8 mouse cellular contexts compared by ENCODE assay signal in genomic region chr2:167595761-167596171, GRCm38 (mm10). TPM values are rescaled to one million over a fixed set of nuclear protein-coding genes. Genes with fewer than 3 reads are reported as not detected.
DNase-seq lines count a peak whose midpoint lies in the region; ATAC-seq lines count a peak whose summit lies in the region.

No protein-coding gene starts in this region.

- peaks cover 11% of the 10 kb centered on the region for H3K4me1 ChIP-seq in hindbrain, embryonic 11.5 days (replicated peaks; ENCODE audit: control insufficient read depth, insufficient read depth, low read length)
- H3K4me1 ChIP-seq in hindbrain, embryonic 16.5 days (ENCODE audit: control insufficient read depth, insufficient read depth, low read depth, low read length) = peaks cover 17% of the 10 kb centered on the region
- H3K4me1 ChIP-seq in brown adipose tissue, adult 24 weeks (ENCODE audit: control insufficient read depth, insufficient read depth, insufficient read length, low read length) = peaks cover 8% of the 10 kb centered on the region; the same call in 1 of the 2 replicates
- peaks cover 58% of the 10 kb centered on the region for H3K4me1 ChIP-seq in heart, embryonic 10.5 days
- peaks cover 40% of the 10 kb centered on the region for H3K4me1 ChIP-seq in limb, embryonic 11.5 days (ENCODE audit: control insufficient read depth, insufficient read depth, low read length)
- peaks cover 7% of the 10 kb centered on the region; the same call in 1 of the 2 replicates for H3K4me1 ChIP-seq in midbrain, embryonic 15.5 days

- no peaks in the 10 kb centered on the region for H3K36me3 ChIP-seq in hindbrain, embryonic 11.5 days (ENCODE audit: control insufficient read depth, insufficient read depth, low read length)
- no peaks in the 10 kb centered on the region for H3K36me3 ChIP-seq in hindbrain, embryonic 16.5 days (ENCODE audit: control insufficient read depth, insufficient read depth, low read length)
- H3K36me3 ChIP-seq in heart, embryonic 10.5 days = no peaks in the 10 kb centered on the region
- H3K36me3 ChIP-seq in limb, embryonic 11.5 days (ENCODE audit: control insufficient read depth, insufficient read depth, low read length) = no peaks in the 10 kb centered on the region
- no peaks in the 10 kb centered on the region for H3K36me3 ChIP-seq in midbrain, embryonic 15.5 days (replicated peaks)

- no peak overlapping the region for H3K9ac ChIP-seq in hindbrain, embryonic 11.5 days (ENCODE audit: low read depth, low read length)
- H3K9ac ChIP-seq in hindbrain, embryonic 16.5 days (ENCODE audit: low read depth, low read length) = no peak overlapping the region
- H3K9ac ChIP-seq in limb, embryonic 11.5 days (ENCODE audit: low read length) = no peak overlapping the region
- H3K9ac ChIP-seq in midbrain, embryonic 15.5 days = no peak overlapping the region

- no peak overlapping the region for H3K4me3 ChIP-seq in hindbrain, embryonic 11.5 days (ENCODE audit: low read depth, low read length)
- H3K4me3 ChIP-seq in hindbrain, embryonic 16.5 days (ENCODE audit: low read length) = no peak overlapping the region
- no peak overlapping the region for H3K4me3 ChIP-seq in brown adipose tissue, adult 24 weeks (ENCODE audit: insufficient read depth, low read depth, low read length)
- no peak overlapping the region for H3K4me3 ChIP-seq in heart, embryonic 10.5 days
- 0 out of 2 replicates have a peak overlapping the region, but pooled peaks have one; percentile 5 for H3K4me3 ChIP-seq in limb, embryonic 11.5 days (ENCODE audit: low read depth, low read length)
- no peak overlapping the region for H3K4me3 ChIP-seq in midbrain, embryonic 15.5 days

- no peak overlapping the region for H3K4me2 ChIP-seq in hindbrain, embryonic 11.5 days (replicated peaks; ENCODE audit: low read depth, low read length)
- no peak overlapping the region for H3K4me2 ChIP-seq in hindbrain, embryonic 16.5 days (ENCODE audit: low read length)
- H3K4me2 ChIP-seq in limb, embryonic 11.5 days (ENCODE audit: low read depth, severe bottlenecking) = peak overlapping the region; percentile 23; the same call in 1 of the 2 replicates
- H3K4me2 ChIP-seq in midbrain, embryonic 15.5 days = no peak overlapping the region

- H3K27me3 ChIP-seq in hindbrain, embryonic 11.5 days (ENCODE audit: control insufficient read depth, insufficient read depth, low read length) = 0 out of 2 replicates have a peak, but pooled peaks cover 3% of the 10 kb centered on the region
- H3K27me3 ChIP-seq in hindbrain, embryonic 16.5 days (replicated peaks; ENCODE audit: control insufficient read depth, insufficient read depth, low read length) = no peaks in the 10 kb centered on the region
- peaks cover 16% of the 10 kb centered on the region for H3K27me3 ChIP-seq in heart, embryonic 10.5 days (ENCODE audit: insufficient read depth, poor library complexity, severe bottlenecking)
- no peaks in the 10 kb centered on the region for H3K27me3 ChIP-seq in limb, embryonic 11.5 days (ENCODE audit: control insufficient read depth, insufficient read depth, low read length)
- H3K27me3 ChIP-seq in midbrain, embryonic 15.5 days (replicated peaks) = no peaks in the 10 kb centered on the region

- H3K9me3 ChIP-seq in hindbrain, embryonic 11.5 days (ENCODE audit: control insufficient read depth, low read length) = no peaks in the 10 kb centered on the region
- no peaks in the 10 kb centered on the region for H3K9me3 ChIP-seq in hindbrain, embryonic 16.5 days (ENCODE audit: control insufficient read depth, low read length)
- H3K9me3 ChIP-seq in heart, embryonic 10.5 days = no peaks in the 10 kb centered on the region
- H3K9me3 ChIP-seq in limb, embryonic 11.5 days (ENCODE audit: control insufficient read depth, low read length) = no peaks in the 10 kb centered on the region
- no peaks in the 10 kb centered on the region for H3K9me3 ChIP-seq in midbrain, embryonic 15.5 days

- peak; percentile 64 for DNase-seq in hindbrain, embryonic 11.5 days (ENCODE audit: low spot score)
- DNase-seq in heart, embryonic 10.5 days (ENCODE audit: low spot score) = no peak
- DNase-seq in limb, embryonic 11.5 days (ENCODE audit: low spot score) = peak; percentile 92
- DNase-seq in testis, postnatal 10 days (ENCODE audit: low spot score) = peak; percentile 62
- DNase-seq in T-cell, adult 2 months (ENCODE audit: low spot score) = no peak

- WGBS in hindbrain, embryonic 11.5 days = 44% methylated on average over 14 of the region's 14 CpGs
- 53% methylated on average over 14 of the region's 14 CpGs for WGBS in hindbrain, embryonic 16.5 days
- WGBS in heart, embryonic 10.5 days = 23% methylated on average over 14 of the region's 14 CpGs
- WGBS in limb, embryonic 11.5 days = 7% methylated on average over 14 of the region's 14 CpGs
- 47% methylated on average over 14 of the region's 14 CpGs for WGBS in midbrain, embryonic 15.5 days

- no peak for ATAC-seq in hindbrain, embryonic 11.5 days (ENCODE audit: low FRiP score)
- ATAC-seq in hindbrain, embryonic 16.5 days = no peak
- peak; percentile 69 for ATAC-seq in limb, embryonic 11.5 days (ENCODE audit: insufficient number of reproducible peaks, low FRiP score, low TSS enrichment, low read depth)
- no peak for ATAC-seq in midbrain, embryonic 15.5 days (replicated peaks)

- H3K27ac ChIP-seq in hindbrain, embryonic 11.5 days (ENCODE audit: low read depth, low read length) = peak overlapping the region; percentile 30; the same call in 1 of the 2 replicates
- no peak overlapping the region; the same call in 1 of the 2 replicates for H3K27ac ChIP-seq in hindbrain, embryonic 16.5 days (ENCODE audit: low read depth, low read length)
- H3K27ac ChIP-seq in brown adipose tissue, adult 24 weeks (replicated peaks; ENCODE audit: low read depth, low read length) = peak overlapping the region; percentile 81
- peak overlapping the region; percentile 85 for H3K27ac ChIP-seq in heart, embryonic 10.5 days
- peak overlapping the region; percentile 91 for H3K27ac ChIP-seq in limb, embryonic 11.5 days (replicated peaks; ENCODE audit: low read depth, low read length)
- H3K27ac ChIP-seq in midbrain, embryonic 15.5 days = no peak overlapping the region

RNA-seq across cellular contexts. Expression of gene Ube2v1, which starts 36.1 kb away (rescaled TPM):
- polyA plus RNA-seq in hindbrain, embryonic 11.5 days (2014; fragmentation: Nextera tagmentation; extraction: Ambion mirVana) = 237 and 257 TPM in 2 replicates
- 390 and 393 TPM in 2 replicates for polyA plus RNA-seq in hindbrain, embryonic 16.5 days (2015; fragmentation: Nextera tagmentation; extraction: Ambion mirVana)
- polyA plus RNA-seq in brown adipose tissue, adult 24 weeks (2012; ENCODE audit: insufficient read depth, insufficient read length, missing spikeins) = 113 and 141 TPM in 2 replicates
- polyA plus RNA-seq in heart, embryonic 10.5 days (2016; fragmentation: Nextera tagmentation; extraction: Ambion mirVana) = 312 and 332 TPM in 2 replicates
- polyA plus RNA-seq in limb, embryonic 11.5 days (2014; fragmentation: Nextera tagmentation; extraction: Ambion mirVana) = 264 and 267 TPM in 2 replicates
- 327 TPM in 2 replicates for polyA plus RNA-seq in midbrain, embryonic 15.5 days (2015; fragmentation: Nextera tagmentation; extraction: Ambion mirVana)

RNA-seq across cellular contexts. Expression of gene Snai1, which starts 57.8 kb away (rescaled TPM):
- polyA plus RNA-seq in hindbrain, embryonic 11.5 days (2014; fragmentation: Nextera tagmentation; extraction: Ambion mirVana) = 27.6 and 29.5 TPM in 2 replicates
- polyA plus RNA-seq in hindbrain, embryonic 16.5 days (2015; fragmentation: Nextera tagmentation; extraction: Ambion mirVana) = 4.5 and 8.4 TPM in 2 replicates
- polyA plus RNA-seq in brown adipose tissue, adult 24 weeks (2012; ENCODE audit: insufficient read depth, insufficient read length, missing spikeins) = 1.6 TPM in 1 of 2 replicates, not detected in the other
- polyA plus RNA-seq in heart, embryonic 10.5 days (2016; fragmentation: Nextera tagmentation; extraction: Ambion mirVana) = 21.8 and 42.2 TPM in 2 replicates
- polyA plus RNA-seq in limb, embryonic 11.5 days (2014; fragmentation: Nextera tagmentation; extraction: Ambion mirVana) = 102 and 104 TPM in 2 replicates
- 5.1 and 6.4 TPM in 2 replicates for polyA plus RNA-seq in midbrain, embryonic 15.5 days (2015; fragmentation: Nextera tagmentation; extraction: Ambion mirVana)

Comparison
In these comparisons a context has a peak if more than half of its experiments do, and no peak if none do; other contexts are left out.
1. H3K27ac ChIP-seq: peak in hindbrain, embryonic 11.5 days (single experiment), brown adipose tissue, adult 24 weeks (single experiment), heart, embryonic 10.5 days (single experiment) and limb, embryonic 11.5 days (single experiment); none in hindbrain, embryonic 16.5 days (single experiment) and midbrain, embryonic 15.5 days (single experiment).
2. DNase-seq: peak in hindbrain, embryonic 11.5 days (single experiment), limb, embryonic 11.5 days (single experiment) and testis, postnatal 10 days (single experiment); none in heart, embryonic 10.5 days (single experiment) and T-cell, adult 2 months (single experiment).